ENCODE assay signal across 22 mouse cellular contexts in genomic region chr1:105564289-105564688, GRCm38 (mm10).
DNase-seq lines count a peak whose midpoint lies in the region; ATAC-seq lines count a peak whose summit lies in the region.
"Had no signal": no experiment of that assay in that cellular context is flagged by ENCODE, and none has a peak within 500 bp of the region (broad histone marks: within the 10 kb centered on the region; RNA-seq: fewer than 3 reads in every experiment).

No protein-coding gene starts in this region.

- H3K9me3 ChIP-seq in intestine, embryonic 16.5 days (ENCODE audit: control insufficient read depth, low read length), result no peaks in the 10 kb centered on the region
- no peaks in the 10 kb centered on the region for H3K9me3 ChIP-seq in intestine, embryonic 15.5 days
- no peaks in the 10 kb centered on the region for H3K9me3 ChIP-seq in liver, embryonic 15.5 days (replicated peaks)
- no peaks in the 10 kb centered on the region for H3K9me3 ChIP-seq in midbrain, embryonic 16.5 days (replicated peaks; ENCODE audit: control insufficient read depth, low read length, poor library complexity, severe bottlenecking)
- H3K9me3 ChIP-seq: embryonic facial prominence, embryonic 13.5 days; forebrain, embryonic 12.5 days; heart, embryonic 10.5 days; hindbrain, embryonic 13.5 days had no signal

- peak; percentile 20 for DNase-seq in c-Kit-positive CD71-positive TER-119-negative erythroid progenitor cells, embryonic 14.5 days (ENCODE audit: low read depth)
- no peak for DNase-seq in Muller cell, postnatal 12 days (ENCODE audit: inconsistent ontology term)
- no peak for DNase-seq in urinary bladder, postnatal 36 days (ENCODE audit: low spot score in 2 of 2)
- DNase-seq: adrenal gland, adult 2 months; adrenal gland, postnatal 25 days; B cell, adult 2 months; cerebellum, adult 11-12 months; cerebellum, adult 9-10 months; cerebellum, postnatal 36 days; gastrocnemius, postnatal 10 days; heart, postnatal 10 days had no signal

- no peak overlapping the region for H3K27ac ChIP-seq in intestine, embryonic 16.5 days (ENCODE audit: low read length)
- no peak overlapping the region for H3K27ac ChIP-seq in intestine, embryonic 15.5 days
- H3K27ac ChIP-seq in liver, embryonic 15.5 days (replicated peaks), result no peak overlapping the region
- no peak overlapping the region for H3K27ac ChIP-seq in midbrain, embryonic 16.5 days (ENCODE audit: low read length)
- H3K27ac ChIP-seq: embryonic facial prominence, embryonic 13.5 days; forebrain, embryonic 12.5 days; heart, embryonic 10.5 days; hindbrain, embryonic 13.5 days; hindbrain, postnatal 0 days had no signal

- no peaks in the 10 kb centered on the region for H3K36me3 ChIP-seq in intestine, embryonic 16.5 days (ENCODE audit: control insufficient read depth, insufficient read depth, low read length)
- H3K36me3 ChIP-seq in intestine, embryonic 15.5 days, result no peaks in the 10 kb centered on the region
- peaks cover 15% of the 10 kb centered on the region; the same call in 1 of the 2 replicates for H3K36me3 ChIP-seq in liver, embryonic 15.5 days (replicated peaks)
- peaks cover 2% of the 10 kb centered on the region; the same call in 1 of the 2 replicates for H3K36me3 ChIP-seq in midbrain, embryonic 16.5 days (ENCODE audit: control insufficient read depth, insufficient read depth, low read length)

- H3K4me1 ChIP-seq in intestine, embryonic 16.5 days (ENCODE audit: control insufficient read depth, insufficient read depth, low read length), result no peaks in the 10 kb centered on the region
- no peaks in the 10 kb centered on the region for H3K4me1 ChIP-seq in intestine, embryonic 15.5 days (replicated peaks)
- 0 out of 2 replicates have a peak, but pooled peaks cover 3% of the 10 kb centered on the region for H3K4me1 ChIP-seq in liver, embryonic 15.5 days (replicated peaks)
- H3K4me1 ChIP-seq in midbrain, embryonic 16.5 days (ENCODE audit: control insufficient read depth, insufficient read depth, low read length), result no peaks in the 10 kb centered on the region
- H3K4me1 ChIP-seq: embryonic facial prominence, embryonic 13.5 days; forebrain, embryonic 12.5 days; heart, embryonic 10.5 days; hindbrain, embryonic 13.5 days had no signal

- no peak overlapping the region for H3K9ac ChIP-seq in intestine, embryonic 16.5 days (ENCODE audit: low read depth, low read length)
- no peak overlapping the region for H3K9ac ChIP-seq in intestine, embryonic 15.5 days
- no peak overlapping the region for H3K9ac ChIP-seq in liver, embryonic 15.5 days
- no peak overlapping the region for H3K9ac ChIP-seq in midbrain, embryonic 16.5 days (ENCODE audit: low read depth, low read length)
- H3K9ac ChIP-seq: embryonic facial prominence, embryonic 13.5 days; forebrain, embryonic 12.5 days; hindbrain, embryonic 13.5 days had no signal

- H3K4me3 ChIP-seq in intestine, embryonic 16.5 days (ENCODE audit: low read length), result no peak overlapping the region
- H3K4me3 ChIP-seq in intestine, embryonic 15.5 days (replicated peaks), result no peak overlapping the region
- H3K4me3 ChIP-seq in liver, embryonic 15.5 days (replicated peaks), result no peak overlapping the region
- H3K4me3 ChIP-seq in midbrain, embryonic 16.5 days (ENCODE audit: low read depth, low read length), result no peak overlapping the region
- H3K4me3 ChIP-seq: embryonic facial prominence, embryonic 13.5 days; forebrain, embryonic 12.5 days; heart, embryonic 10.5 days; hindbrain, embryonic 13.5 days had no signal

- H3K4me2 ChIP-seq in intestine, embryonic 16.5 days (ENCODE audit: low read depth, low read length), result no peak overlapping the region
- H3K4me2 ChIP-seq in intestine, embryonic 15.5 days (replicated peaks), result no peak overlapping the region
- H3K4me2 ChIP-seq in liver, embryonic 15.5 days, result no peak overlapping the region
- H3K4me2 ChIP-seq in midbrain, embryonic 16.5 days (ENCODE audit: low read length), result no peak overlapping the region
- H3K4me2 ChIP-seq: embryonic facial prominence, embryonic 13.5 days; forebrain, embryonic 12.5 days; hindbrain, embryonic 13.5 days had no signal

- ATAC-seq in intestine, embryonic 16.5 days, result peak; percentile 63; the same call in 1 of the 2 replicates
- no peak for ATAC-seq in intestine, embryonic 15.5 days
- ATAC-seq in liver, embryonic 15.5 days (ENCODE audit: insufficient read depth), result peak; percentile 68; the same call in 1 of the 2 replicates
- no peak for ATAC-seq in midbrain, embryonic 16.5 days
- ATAC-seq: CD4-positive, CD25-positive, alpha-beta regulatory T cell, adult 4 months; forebrain, embryonic 16.5 days; hindbrain, postnatal 0 days had no signal

- H3K27me3 ChIP-seq in intestine, embryonic 16.5 days (replicated peaks; ENCODE audit: control insufficient read depth, insufficient read depth, low read length), result no peaks in the 10 kb centered on the region
- no peaks in the 10 kb centered on the region for H3K27me3 ChIP-seq in intestine, embryonic 15.5 days (replicated peaks)
- no peaks in the 10 kb centered on the region for H3K27me3 ChIP-seq in liver, embryonic 15.5 days
- H3K27me3 ChIP-seq in midbrain, embryonic 16.5 days (ENCODE audit: control insufficient read depth, insufficient read depth, low read depth, low read length), result no peaks in the 10 kb centered on the region
- H3K27me3 ChIP-seq: embryonic facial prominence, embryonic 13.5 days; forebrain, embryonic 12.5 days; hindbrain, embryonic 13.5 days had no signal

- 60% methylated on average over 1 of the region's 1 CpGs for WGBS in intestine, embryonic 16.5 days
- WGBS in intestine, embryonic 15.5 days, result 66% methylated on average over 1 of the region's 1 CpGs
- 24% methylated on average over 1 of the region's 1 CpGs for WGBS in liver, embryonic 15.5 days (ENCODE audit: insufficient replicate concordance)
- WGBS in midbrain, embryonic 16.5 days, result 89% methylated on average over 1 of the region's 1 CpGs

Comparison
In these comparisons a context has a peak if more than half of its experiments do, and no peak if none do; other contexts are left out.
1. ATAC-seq: peak in intestine, embryonic 16.5 days (single experiment) and liver, embryonic 15.5 days (single experiment); none in intestine, embryonic 15.5 days (single experiment) and midbrain, embryonic 16.5 days (single experiment).